Mouse (Mus musculus): ENCODE data around the gene Tjp1. TPM values are rescaled to one million over a fixed set of nuclear protein-coding genes. Genes with fewer than 3 reads are reported as not detected.

Gene Tjp1
- total RNA-seq, 2 experiments from 2014 or later, result 82.5 to 86.3 TPM

GRCm38 (mm10) chr7:65431018-65431695 lies 96.4 kb downstream of the Tjp1 start:
- DNase-seq, result no peak

GRCm38 (mm10) chr7:65430401-65430800 lies 97.2 kb downstream of the Tjp1 start:
- no peak for DNase-seq

GRCm38 (mm10) chr7:65424519-65424918 lies 103.1 kb downstream of the Tjp1 start:
- no peak for DNase-seq

- no peak for DNase-seq
Observed at GRCm38 (mm10) chr7:65422456-65422855, 105.1 kb downstream of the Tjp1 start.

- DNase-seq, result peak in 1 of 2 experiments; percentile 33
Observed at GRCm38 (mm10) chr7:65421451-65421850, 106.1 kb downstream of the Tjp1 start.

- no peak for DNase-seq
Observed at GRCm38 (mm10) chr7:65419926-65420325, 107.7 kb downstream of the Tjp1 start.

- no peak for DNase-seq
Observed at GRCm38 (mm10) chr7:65419012-65419411, 108.6 kb downstream of the Tjp1 start.

- DNase-seq, result peak in 1 of 2 experiments; percentile 38
Observed at GRCm38 (mm10) chr7:65418366-65418911, 109.1 kb downstream of the Tjp1 start.

- DNase-seq, result peak; percentile 69 to 74
Observed at GRCm38 (mm10) chr7:65417231-65418100, 110.1 kb downstream of the Tjp1 start.

- DNase-seq, result no peak
Observed at GRCm38 (mm10) chr7:65416506-65416905, 111.1 kb downstream of the Tjp1 start.

GRCm38 (mm10) chr7:65413946-65414945 lies 113.3 kb downstream of the Tjp1 start:
- DNase-seq, result no peak

GRCm38 (mm10) chr7:65410668-65411067 lies 116.9 kb downstream of the Tjp1 start:
- peak in 1 of 2 experiments; percentile 62 for DNase-seq

GRCm38 (mm10) chr7:65406427-65406826 lies 121.2 kb downstream of the Tjp1 start:
- no peak for DNase-seq

- no peak for DNase-seq
Observed at GRCm38 (mm10) chr7:65402516-65402915, 125.1 kb downstream of the Tjp1 start.

GRCm38 (mm10) chr7:65401622-65402021 lies 126.0 kb downstream of the Tjp1 start:
- no peak for DNase-seq

- DNase-seq, result no peak
Observed at GRCm38 (mm10) chr7:65395891-65396290, 131.7 kb downstream of the Tjp1 start.

- DNase-seq, result no peak
Observed at GRCm38 (mm10) chr7:65395166-65395565, 132.4 kb downstream of the Tjp1 start.

- peak in 1 of 2 experiments; percentile 22 for DNase-seq
Observed at GRCm38 (mm10) chr7:65394672-65395071, 132.9 kb downstream of the Tjp1 start.

GRCm38 (mm10) chr7:65393704-65394452 lies 133.7 kb downstream of the Tjp1 start:
- DNase-seq, result no peak

GRCm38 (mm10) chr7:65392986-65393385 lies 134.6 kb downstream of the Tjp1 start:
- no peak for DNase-seq

- DNase-seq, result no peak
Observed at GRCm38 (mm10) chr7:65389539-65389938, 138.0 kb downstream of the Tjp1 start.

Data from heart, adult 18-20 months (tissue).